Mouse (Mus musculus) frontal cortex, postnatal 10 days (tissue): ENCODE results near the gene Clptm1l.

Experiments used
- DNase-seq, 2 experiments: peaks; one replicate each; pipeline ENCODE4 v3.0.0; 2022; ENCODE audit warnings: low spot score in 2 of 2, mixed read lengths in 1 of 2

Gene Clptm1l

DNA sequence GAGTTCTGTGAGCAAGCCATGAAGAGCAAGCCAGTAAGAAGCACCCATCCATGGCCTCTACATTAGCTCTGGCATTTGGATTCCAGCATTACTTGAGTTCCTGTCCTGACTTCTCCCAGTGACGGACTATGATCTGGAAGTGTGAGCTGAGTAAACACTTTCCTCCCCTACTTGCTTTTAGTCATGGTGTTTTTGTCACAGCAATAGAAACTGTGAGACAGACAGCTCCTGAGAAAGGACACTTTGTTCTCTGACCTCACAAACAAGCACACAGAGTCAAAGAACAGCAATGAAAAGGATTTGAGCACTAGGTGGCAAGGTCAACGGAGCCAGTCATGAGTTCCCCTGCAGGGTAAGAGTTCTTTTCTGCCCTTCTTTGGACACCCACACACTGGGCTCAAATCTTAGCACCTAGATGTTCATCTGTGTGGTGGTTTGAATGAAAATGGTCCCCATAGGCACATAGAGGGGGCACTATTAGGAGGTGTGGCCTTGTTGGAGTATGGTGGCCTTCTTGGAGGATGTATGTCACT is 56.4 kb downstream of the Clptm1l start:
- no peak for DNase-seq
